Mouse (Mus musculus) brain, embryonic 18.5 days (tissue): ENCODE measurements at regions not wholly inside any gene's neighbourhood (a gene's known extent, or its start where the extent isn't known, plus 50 kb on each side); places are given as distances from the start of the nearest gene placed in this dataset.

Experiments
- DNase-seq: peaks from one replicate; pipeline ENCODE4 v3.0.0-alpha.2; 2012; ENCODE audit warnings: low read depth, low spot score

GRCm38 (mm10) chr12:12766510-12767304 lies 175.0 kb downstream of the Mycn start:
- DNase-seq, result no peak

GRCm38 (mm10) chr12:12765490-12766058 lies 176.1 kb downstream of the Mycn start:
- DNase-seq, result no peak

- DNase-seq, result no peak
Measured at GRCm38 (mm10) chr12:12765055-12765454, 176.7 kb downstream of the Mycn start.

GRCm38 (mm10) chr12:12764586-12764985 lies 177.1 kb downstream of the Mycn start:
- no peak for DNase-seq

- DNase-seq, result no peak
Measured at GRCm38 (mm10) chr12:12756301-12756948, 185.3 kb downstream of the Mycn start.

- DNase-seq, result no peak
Measured at GRCm38 (mm10) chr12:12753849-12754248, 187.9 kb downstream of the Mycn start.

- no peak for DNase-seq
Measured at GRCm38 (mm10) chr12:12751670-12752426, 189.9 kb downstream of the Mycn start.

GRCm38 (mm10) chr12:12749690-12750089 lies 192.0 kb downstream of the Mycn start:
- DNase-seq, result no peak

GRCm38 (mm10) chr12:12746852-12747454 lies 194.8 kb downstream of the Mycn start:
- no peak for DNase-seq

GRCm38 (mm10) chr12:12744492-12744891 lies 197.2 kb downstream of the Mycn start:
- DNase-seq, result no peak

- no peak for DNase-seq
Measured at GRCm38 (mm10) chr12:12738631-12739331, 202.9 kb downstream of the Mycn start.

GRCm38 (mm10) chr12:12725797-12726196 lies 215.9 kb downstream of the Mycn start:
- DNase-seq, result no peak

GRCm38 (mm10) chr12:12725075-12725474 lies 216.6 kb downstream of the Mycn start:
- DNase-seq, result no peak

- no peak for DNase-seq
Measured at GRCm38 (mm10) chr12:12723724-12724487, 217.8 kb downstream of the Mycn start.

- DNase-seq, result no peak
Measured at GRCm38 (mm10) chr12:12722982-12723661, 218.6 kb downstream of the Mycn start.

GRCm38 (mm10) chr12:12716691-12717090 lies 225.0 kb downstream of the Mycn start:
- DNase-seq, result no peak

GRCm38 (mm10) chr12:12715956-12716669 lies 225.6 kb downstream of the Mycn start:
- no peak for DNase-seq

- DNase-seq, result no peak
Measured at GRCm38 (mm10) chr12:12715528-12715927, 226.2 kb downstream of the Mycn start.

- DNase-seq, result no peak
Measured at GRCm38 (mm10) chr12:12710184-12710609, 231.5 kb downstream of the Mycn start.
